Mouse (Mus musculus) spleen, postnatal 10 days (tissue): ENCODE data around the gene C9orf72.
"Not testable (repeated sequence)": the region's sequence is repeated elsewhere in the genome, so short reads cannot be mapped to it uniquely, and the experiment has no call there.

ENCODE experiments used
- DNase-seq, 2 experiments: peaks; one replicate each; pipeline ENCODE4 v3.0.0; 2021 to 2022; ENCODE audit warnings: low spot score in 2 of 2

The C9orf72 gene

GRCm38 (mm10) chr4:35225734-35226495 lies at the start of gene C9orf72:
C9orf72 (minus strand) TSS chr4:35226175.
- peak; percentile 92 to 94 for DNase-seq

GRCm38 (mm10) chr4:35259006-35259405 lies 33.0 kb upstream of the C9orf72 start:
- DNase-seq, result no peak

- no peak for DNase-seq
Measured at GRCm38 (mm10) chr4:35244023-35244422, 18.0 kb upstream of the C9orf72 start.

DNA sequence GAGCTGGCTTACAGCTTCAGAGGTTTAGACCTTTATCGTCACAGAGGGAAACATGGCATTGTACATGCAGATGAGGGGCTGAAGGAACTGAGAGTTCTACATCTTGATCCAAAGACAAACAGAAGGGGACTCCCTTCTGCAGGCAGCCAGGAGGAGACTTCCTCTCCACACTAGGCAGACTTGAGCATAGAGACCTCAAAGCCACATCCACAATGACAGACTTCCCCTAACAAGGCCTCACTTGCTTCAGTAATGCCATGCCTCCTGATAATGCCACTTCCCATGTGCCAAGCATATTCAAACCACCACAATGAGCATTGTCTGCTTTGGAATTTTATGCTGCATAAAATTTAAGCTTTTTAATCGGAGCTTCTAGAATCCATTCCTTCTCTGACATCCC lies 15.8 kb upstream of the C9orf72 start:
- DNase-seq, result no peak

- DNase-seq, result no peak
Measured at GRCm38 (mm10) chr4:35238696-35239095, 12.7 kb upstream of the C9orf72 start.

GRCm38 (mm10) chr4:35238240-35238639 lies 12.3 kb upstream of the C9orf72 start:
- not testable (repeated sequence) for DNase-seq

GRCm38 (mm10) chr4:35236313-35236712 lies 10.3 kb upstream of the C9orf72 start:
- no peak for DNase-seq

DNA sequence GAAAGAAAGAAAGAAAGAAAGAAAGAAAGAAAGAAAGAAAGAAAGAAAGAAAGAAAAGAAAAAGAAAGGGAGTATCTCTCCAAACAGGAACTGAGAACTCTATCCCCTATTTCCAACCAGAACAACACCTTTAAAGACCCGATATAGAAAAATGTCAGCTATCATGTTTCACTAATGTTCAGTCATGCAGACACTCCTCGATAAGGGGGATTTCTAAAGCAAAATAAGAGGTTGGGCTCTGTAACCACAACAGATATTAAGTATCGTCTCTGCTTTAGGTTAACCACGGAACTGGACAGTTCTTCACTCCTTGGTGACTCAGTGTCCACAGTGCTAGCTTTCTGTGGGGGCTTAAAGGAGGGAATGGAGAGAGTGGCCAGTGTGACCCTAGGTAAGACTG lies 2.3 kb upstream of the C9orf72 start:
- no peak for DNase-seq

- no peak for DNase-seq
Measured at GRCm38 (mm10) chr4:35226496-35226992, 569 bp upstream of the C9orf72 start.

DNA sequence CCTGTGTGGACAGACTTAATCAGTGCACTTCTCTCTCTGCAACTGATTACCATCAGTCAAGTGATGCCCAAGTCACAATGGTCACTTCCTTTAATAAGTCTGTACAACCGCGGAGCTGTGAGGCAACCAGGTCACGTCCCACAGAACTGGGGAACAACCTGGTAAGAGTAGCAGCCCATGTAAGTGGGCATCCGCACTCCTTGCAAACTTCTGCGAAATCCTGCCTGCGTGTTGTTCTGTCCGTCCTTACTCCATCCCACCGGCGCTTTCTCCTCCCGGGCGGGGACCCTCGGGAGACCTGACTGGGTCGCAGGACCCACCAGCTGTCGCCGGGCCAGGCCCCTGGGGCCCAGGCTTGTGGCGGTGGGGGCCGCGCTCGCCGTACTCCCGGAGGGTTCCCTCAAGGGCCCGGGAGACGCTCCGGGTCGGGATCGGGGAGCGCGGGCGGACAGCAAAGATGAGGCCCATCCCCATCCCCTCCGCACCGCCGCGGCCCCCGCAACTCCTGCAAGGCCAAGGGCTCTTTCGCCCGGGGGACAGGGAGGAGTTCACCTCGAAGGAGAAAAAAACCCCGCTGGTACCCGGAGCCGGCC lies 738 bp downstream of the C9orf72 start:
- DNase-seq, result no peak

- DNase-seq, result no peak
Measured at GRCm38 (mm10) chr4:35224101-35224500, 1.9 kb downstream of the C9orf72 start.

- DNase-seq, result no peak
Measured at GRCm38 (mm10) chr4:35223376-35223988, 2.5 kb downstream of the C9orf72 start.

DNA sequence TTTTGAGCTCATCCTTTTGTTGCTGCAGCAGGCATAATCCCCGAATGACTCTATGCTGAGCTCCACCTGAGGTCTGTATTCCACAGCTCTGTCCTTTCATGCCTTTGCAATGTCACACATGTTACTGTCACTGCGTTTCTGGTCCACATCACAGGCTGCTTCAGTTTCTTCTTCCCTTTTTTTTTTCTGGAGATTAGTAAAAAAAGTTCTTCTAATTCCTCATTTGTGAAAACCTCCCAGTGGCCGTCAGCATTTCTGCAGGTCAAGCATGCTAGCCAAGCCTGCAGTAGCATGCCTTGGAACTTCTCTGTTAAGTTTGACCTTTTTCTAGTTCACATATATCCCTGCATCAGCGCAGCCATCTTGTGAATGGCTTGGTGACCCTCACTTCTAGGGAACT lies 4.1 kb downstream of the C9orf72 start:
- no peak for DNase-seq

- no peak for DNase-seq
Measured at GRCm38 (mm10) chr4:35221131-35221530, 4.8 kb downstream of the C9orf72 start.

- DNase-seq, result no peak
Measured at GRCm38 (mm10) chr4:35220108-35220731, 5.8 kb downstream of the C9orf72 start.

GRCm38 (mm10) chr4:35204659-35205058 lies 21.3 kb downstream of the C9orf72 start:
- DNase-seq, result no peak

- no peak for DNase-seq
Measured at GRCm38 (mm10) chr4:35203724-35204123, 22.3 kb downstream of the C9orf72 start.

- no peak for DNase-seq
Measured at GRCm38 (mm10) chr4:35201700-35202099, 24.3 kb downstream of the C9orf72 start.

GRCm38 (mm10) chr4:35192725-35193124 lies 33.2 kb downstream of the C9orf72 start:
- DNase-seq, result no peak

GRCm38 (mm10) chr4:35189794-35190193 lies 36.2 kb downstream of the C9orf72 start:
- no peak for DNase-seq

DNA sequence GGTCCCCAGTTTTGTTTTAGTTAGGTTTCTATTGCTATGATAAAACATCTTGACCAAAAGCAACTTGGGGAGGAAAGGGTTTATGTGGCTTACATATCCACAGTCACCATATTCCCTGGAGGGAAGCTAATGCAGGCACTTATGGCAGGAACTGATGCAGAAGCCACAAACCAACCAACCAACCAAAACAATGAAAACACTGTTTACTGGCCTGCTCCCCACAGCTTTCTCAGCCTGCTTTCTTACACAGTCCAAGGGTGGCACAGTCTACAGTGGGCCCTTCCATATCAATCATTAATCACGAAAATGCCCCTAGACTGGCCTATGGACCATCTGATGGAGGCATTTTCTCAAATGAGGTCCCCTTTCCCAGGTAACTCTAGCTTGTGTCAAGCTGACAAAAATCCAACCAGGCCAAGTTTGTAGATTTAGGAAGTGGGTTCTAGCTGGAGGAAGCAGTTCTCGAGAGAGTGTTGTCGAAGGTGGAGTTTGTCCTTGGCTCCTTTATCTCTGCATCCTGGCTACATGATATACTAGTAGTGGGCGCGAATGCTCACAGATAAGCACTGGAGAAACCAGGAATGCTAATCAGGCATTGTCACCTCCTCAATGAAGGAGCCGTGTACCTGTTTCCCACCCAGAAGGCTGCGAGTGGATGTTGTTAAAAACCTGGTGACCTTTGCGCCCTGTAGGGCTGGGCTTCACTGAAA lies 38.2 kb downstream of the C9orf72 start:
- DNase-seq, result no peak
